Mouse (Mus musculus): Measurements from ENCODE around the gene 6030408B16Rik.

GRCm38 (mm10) chr15:101306459-101306858, 13.4 kb downstream of the 6030408B16Rik start:
- no peak for TF ChIP-seq CTCF (conservative IDR thresholded peaks at IDR 0.05; ENCODE audit: low read length)
- no peak for TF ChIP-seq NANOG (IDR thresholded peaks at IDR 0.05; ENCODE audit: borderline replicate concordance, low read length)
- no peak for TF ChIP-seq POU5F1 (IDR thresholded peaks at IDR 0.05; ENCODE audit: borderline replicate concordance, low read length)

Measured in E14TG2a.4 (cell line).